Mouse (Mus musculus) liver, postnatal 0 days (tissue): ENCODE results near the gene Tmcc3.

Experiments
- CTCF ChIP-seq: sonication (generic); IDR thresholded peaks from 2 replicates; pipeline ENCODE4 v1.5.1; 2016; ENCODE audit warnings: antibody characterized with exemption, low read depth
- EP300 ChIP-seq: IDR thresholded peaks from 2 replicates; pipeline ENCODE4 v1.6.1; 2016; ENCODE audit warnings: antibody characterized with exemption, low read depth, mild to moderate bottlenecking

GRCm38 (mm10) chr10:94352172-94352876 lies 40.6 kb downstream of the Tmcc3 start:
- TF ChIP-seq CTCF (no peak), EP300 (no peak)
